Mouse (Mus musculus) spleen, adult 12 weeks (tissue): ENCODE results near the gene Rnasel.
"Not testable (repeated sequence)": the region's sequence is repeated elsewhere in the genome, so short reads cannot be mapped to it uniquely, and the experiment has no call there.

Source experiments
- DNase-seq: peaks from one replicate; pipeline ENCODE4 v3.0.0; 2022; ENCODE audit warnings: low spot score

Rnasel gene

GRCm38 (mm10) chr1:153769571-153769970 is 20.3 kb downstream of the Rnasel start:
- DNase-seq, result not testable (repeated sequence)

GRCm38 (mm10) chr1:153769998-153770775 is 21.0 kb downstream of the Rnasel start:
- no peak for DNase-seq

GRCm38 (mm10) chr1:153770776-153771167 is 21.5 kb downstream of the Rnasel start:
- no peak for DNase-seq

- no peak for DNase-seq
Measured at GRCm38 (mm10) chr1:153775174-153775573, 25.9 kb downstream of the Rnasel start.

- DNase-seq, result no peak
Measured at GRCm38 (mm10) chr1:153776257-153776656, 27.0 kb downstream of the Rnasel start.

GRCm38 (mm10) chr1:153778205-153778604 is 29.0 kb downstream of the Rnasel start:
- DNase-seq, result no peak

GRCm38 (mm10) chr1:153783339-153783738 is 34.1 kb downstream of the Rnasel start:
- DNase-seq, result no peak

- DNase-seq, result no peak
Measured at GRCm38 (mm10) chr1:153785608-153786007, 36.4 kb downstream of the Rnasel start.

GRCm38 (mm10) chr1:153790708-153791107 is 41.5 kb downstream of the Rnasel start:
- DNase-seq, result no peak

GRCm38 (mm10) chr1:153794241-153794640 is 45.0 kb downstream of the Rnasel start:
- DNase-seq, result no peak

- no peak for DNase-seq
Measured at GRCm38 (mm10) chr1:153802691-153803090, 53.5 kb downstream of the Rnasel start.

GRCm38 (mm10) chr1:153803530-153803929 is 54.3 kb downstream of the Rnasel start:
- no peak for DNase-seq

- peak; percentile 21 for DNase-seq
Measured at GRCm38 (mm10) chr1:153807390-153807993, 58.3 kb downstream of the Rnasel start.
